Mouse (Mus musculus): ENCODE measurements at regions not wholly inside any gene's neighbourhood (a gene's known extent, or its start where the extent isn't known, plus 50 kb on each side); places are given as distances from the start of the nearest gene placed in this dataset.

DNA sequence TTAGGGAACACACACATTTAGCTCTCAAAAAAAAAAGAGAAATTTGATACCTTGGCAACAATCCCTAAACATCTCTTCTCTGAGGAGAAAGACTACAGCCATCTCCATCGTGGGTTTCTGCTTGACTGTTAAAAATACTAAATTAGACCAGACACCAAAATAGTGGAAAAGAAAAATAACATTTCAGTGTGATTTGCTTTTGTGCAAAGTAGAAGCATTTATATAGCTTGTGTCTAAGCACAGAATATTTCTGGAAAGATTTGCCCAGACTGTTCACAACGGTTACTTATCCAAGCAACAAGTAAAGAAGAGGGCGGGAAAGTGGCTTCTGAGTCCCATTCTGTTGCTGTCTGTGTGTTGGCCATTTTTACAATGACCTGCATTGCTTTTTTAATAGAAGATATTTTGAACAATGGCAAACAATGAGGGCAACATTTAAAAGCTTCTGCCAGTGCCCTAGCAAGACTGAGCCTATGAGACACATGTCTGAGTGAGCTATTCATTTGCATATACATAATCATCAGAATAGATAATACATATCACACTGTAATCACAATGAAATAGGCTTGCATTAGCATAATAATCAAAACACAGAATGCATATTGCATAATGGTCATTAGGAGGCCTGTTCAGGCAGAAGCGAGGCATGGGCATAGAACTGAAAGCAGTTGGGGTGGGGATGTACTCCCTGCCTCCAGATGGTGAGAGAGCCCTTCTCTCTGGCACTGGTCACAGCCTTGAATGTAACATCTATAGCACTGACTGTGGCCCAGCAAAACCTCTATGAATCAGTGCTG is 159.5 kb upstream of the Irf2bp2 start:
- no peaks in the 10 kb centered on the region for H3K9me3 ChIP-seq (ENCODE audit: low read length)
- H3K36me3 ChIP-seq (ENCODE audit: insufficient read depth, low read length) = no peaks in the 10 kb centered on the region
- TF ChIP-seq NANOG (IDR thresholded peaks at IDR 0.05; ENCODE audit: borderline replicate concordance, low read length) = no peak
- no peak for TF ChIP-seq CTCF (conservative IDR thresholded peaks at IDR 0.05; ENCODE audit: low read length)
- no peak for TF ChIP-seq POU5F1 (IDR thresholded peaks at IDR 0.05; ENCODE audit: borderline replicate concordance, low read length)
- peaks cover 27% of the 10 kb centered on the region for H3K4me1 ChIP-seq (replicated peaks; ENCODE audit: low read depth, low read length)
- H3K4me3 ChIP-seq (replicated peaks; ENCODE audit: low read length) = no peak overlapping the region
- no peaks in the 10 kb centered on the region for H3K27me3 ChIP-seq (ENCODE audit: insufficient read depth, low read length)

DNA sequence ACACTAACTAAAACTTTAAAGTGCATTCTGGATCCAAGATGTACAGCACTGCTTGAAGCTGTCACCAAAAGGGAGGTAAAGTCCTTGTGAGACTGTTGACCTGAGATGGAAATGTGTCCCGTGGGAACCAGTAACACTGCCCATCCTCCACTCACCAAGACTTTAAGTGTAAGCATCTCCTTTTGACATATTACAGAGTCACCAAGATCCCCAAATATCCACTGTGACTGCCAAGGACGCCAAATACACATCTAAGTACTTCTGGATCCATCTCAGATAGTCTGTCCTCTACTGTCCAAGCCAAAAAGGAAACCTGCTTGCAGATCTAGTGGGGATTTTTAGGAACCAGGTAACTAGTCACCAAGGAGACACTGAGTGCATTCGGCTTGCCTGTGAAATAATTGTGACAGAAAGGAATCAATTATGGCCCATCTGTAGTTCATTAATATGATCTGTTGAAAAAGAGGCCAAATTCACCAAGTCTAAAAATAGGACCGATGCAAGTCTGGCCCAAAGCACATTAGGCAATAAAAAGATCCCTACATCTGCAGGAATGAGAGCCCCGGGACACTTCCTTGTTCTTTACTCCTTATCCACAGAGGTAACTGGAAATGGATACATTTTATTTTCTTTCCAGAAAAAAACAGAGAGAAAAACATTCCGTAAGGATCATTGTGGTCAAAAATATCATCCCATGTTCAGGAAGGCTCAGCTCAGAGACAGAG is 157.8 kb upstream of the Irf2bp2 start:
- Histone ChIP-seq H3K9me3 (ENCODE audit: low read length) (no peaks in the 10 kb centered on the region), H3K27me3 (ENCODE audit: insufficient read depth, low read length) (no peaks in the 10 kb centered on the region), H3K4me1 (replicated peaks; ENCODE audit: low read depth, low read length) (peaks cover 26% of the 10 kb centered on the region), H3K36me3 (ENCODE audit: insufficient read depth, low read length) (no peaks in the 10 kb centered on the region), H3K4me3 (replicated peaks; ENCODE audit: low read length) (no peak overlapping the region)
- TF ChIP-seq NANOG (IDR thresholded peaks at IDR 0.05; ENCODE audit: borderline replicate concordance, low read length) = no peak
- TF ChIP-seq POU5F1 (IDR thresholded peaks at IDR 0.05; ENCODE audit: borderline replicate concordance, low read length) = no peak
- no peak for TF ChIP-seq CTCF (conservative IDR thresholded peaks at IDR 0.05; ENCODE audit: low read length)

DNA sequence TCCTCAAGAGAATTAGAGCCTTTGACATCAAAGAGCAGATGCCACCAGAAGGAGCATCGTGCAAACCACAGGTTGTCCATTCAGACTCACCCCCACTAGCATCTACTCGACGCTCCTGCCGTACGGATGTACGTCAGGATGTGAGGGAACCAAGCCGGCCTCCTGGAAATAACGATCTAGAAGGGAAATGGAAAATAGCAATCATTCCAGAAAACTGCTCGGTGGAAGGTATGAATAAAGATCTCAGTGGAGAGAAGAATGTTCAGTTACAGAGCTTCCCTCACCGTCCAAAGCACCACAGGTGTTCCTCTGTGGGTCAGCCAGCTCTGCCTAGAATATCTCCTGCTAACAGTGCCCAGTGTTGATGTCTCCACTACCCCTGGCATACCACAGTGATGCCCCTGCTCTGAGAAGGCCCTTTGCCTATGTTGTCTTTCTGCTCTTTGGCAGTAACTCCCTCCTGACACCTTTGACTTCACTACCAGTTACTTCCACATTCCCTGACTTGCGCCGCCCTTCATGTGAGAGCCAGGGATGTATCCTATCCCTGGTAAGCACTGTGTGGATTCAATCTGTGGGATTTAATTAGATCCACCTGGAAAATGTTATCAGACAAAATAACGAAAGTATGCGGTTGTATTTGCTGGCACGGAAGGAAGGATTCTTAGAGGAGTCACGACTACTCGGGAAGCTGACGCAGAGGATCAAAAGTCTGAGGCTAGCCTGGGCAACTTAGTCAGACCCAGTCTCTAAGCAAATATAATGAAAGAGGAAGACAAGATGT is 152.4 kb upstream of the Irf2bp2 start:
- Histone ChIP-seq H3K4me1 (replicated peaks; ENCODE audit: low read depth, low read length) (peaks cover 15% of the 10 kb centered on the region), H3K9me3 (ENCODE audit: low read length) (no peaks in the 10 kb centered on the region), H3K36me3 (ENCODE audit: insufficient read depth, low read length) (no peaks in the 10 kb centered on the region), H3K4me3 (replicated peaks; ENCODE audit: low read length) (no peak overlapping the region), H3K27me3 (ENCODE audit: insufficient read depth, low read length) (no peaks in the 10 kb centered on the region)
- no peak for TF ChIP-seq NANOG (IDR thresholded peaks at IDR 0.05; ENCODE audit: borderline replicate concordance, low read length)
- TF ChIP-seq POU5F1 (IDR thresholded peaks at IDR 0.05; ENCODE audit: borderline replicate concordance, low read length) = no peak
- no peak for TF ChIP-seq CTCF (conservative IDR thresholded peaks at IDR 0.05; ENCODE audit: low read length)

DNA sequence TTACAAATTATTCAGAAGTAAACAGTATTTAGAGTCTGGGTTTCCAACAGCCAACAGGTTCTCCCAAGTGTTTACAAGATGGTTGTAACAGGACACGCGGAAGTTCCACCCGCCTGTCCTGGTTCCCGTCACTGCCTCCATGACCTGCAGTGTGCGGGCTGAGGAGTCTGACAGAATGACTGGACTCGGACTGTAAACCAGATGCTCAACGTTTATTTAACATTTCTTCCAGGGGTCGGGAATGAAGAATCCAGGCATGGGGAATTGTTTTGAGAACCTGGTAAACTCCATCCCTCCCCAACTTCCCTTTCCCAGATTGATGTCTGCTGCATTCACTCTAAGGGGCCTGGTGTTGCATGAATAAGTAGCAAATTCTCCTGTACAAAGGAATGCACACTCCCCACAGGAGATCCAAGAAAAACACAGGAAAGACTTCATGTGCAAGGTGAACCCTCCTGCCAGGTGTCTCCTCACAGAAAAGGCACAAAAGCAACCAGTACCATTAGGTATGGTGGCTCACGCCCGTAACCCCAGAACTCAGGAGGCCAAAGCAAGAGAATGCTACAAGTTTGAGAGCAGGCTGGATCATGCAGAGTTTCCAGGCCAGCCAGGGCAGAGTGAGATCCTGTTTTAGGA is 151.1 kb upstream of the Irf2bp2 start:
- TF ChIP-seq POU5F1 (IDR thresholded peaks at IDR 0.05; ENCODE audit: borderline replicate concordance, low read length) (no peak), NANOG (IDR thresholded peaks at IDR 0.05; ENCODE audit: borderline replicate concordance, low read length) (no peak), CTCF (conservative IDR thresholded peaks at IDR 0.05; ENCODE audit: low read length) (no peak)
- H3K4me1 ChIP-seq (replicated peaks; ENCODE audit: low read depth, low read length) = peaks cover 6% of the 10 kb centered on the region; the same call in 1 of the 2 replicates
- H3K27me3 ChIP-seq (ENCODE audit: insufficient read depth, low read length) = no peaks in the 10 kb centered on the region
- no peaks in the 10 kb centered on the region for H3K9me3 ChIP-seq (ENCODE audit: low read length)
- no peaks in the 10 kb centered on the region for H3K36me3 ChIP-seq (ENCODE audit: insufficient read depth, low read length)
- no peak overlapping the region for H3K4me3 ChIP-seq (replicated peaks; ENCODE audit: low read length)

DNA sequence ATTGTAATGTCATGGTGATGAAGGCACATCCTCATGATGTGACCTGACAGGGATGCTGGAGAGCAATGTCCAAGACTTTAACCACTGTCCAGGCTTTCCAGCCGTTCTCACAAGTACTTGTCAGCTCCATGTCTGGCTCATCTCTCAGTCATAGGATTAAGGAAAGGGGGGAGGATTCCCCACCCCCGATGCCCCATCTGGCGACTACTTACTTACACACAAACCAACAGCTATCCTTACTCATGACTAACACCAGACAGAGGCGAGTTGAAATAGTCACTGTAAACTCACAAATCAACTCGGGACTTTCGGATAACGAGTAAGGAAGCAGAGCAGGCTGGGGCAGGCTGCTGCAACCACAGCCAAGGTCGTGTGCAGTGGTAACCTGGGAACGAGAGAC is 149.5 kb upstream of the Irf2bp2 start:
- TF ChIP-seq CTCF (conservative IDR thresholded peaks at IDR 0.05; ENCODE audit: low read length) = no peak
- no peak for TF ChIP-seq NANOG (IDR thresholded peaks at IDR 0.05; ENCODE audit: borderline replicate concordance, low read length)
- no peak for TF ChIP-seq POU5F1 (IDR thresholded peaks at IDR 0.05; ENCODE audit: borderline replicate concordance, low read length)
- Histone ChIP-seq H3K27me3 (ENCODE audit: insufficient read depth, low read length) (no peaks in the 10 kb centered on the region; the same call in 1 of the 2 replicates), H3K4me3 (replicated peaks; ENCODE audit: low read length) (no peak overlapping the region), H3K36me3 (ENCODE audit: insufficient read depth, low read length) (no peaks in the 10 kb centered on the region), H3K9me3 (ENCODE audit: low read length) (no peaks in the 10 kb centered on the region), H3K4me1 (replicated peaks; ENCODE audit: low read depth, low read length) (peaks cover 6% of the 10 kb centered on the region; the same call in 1 of the 2 replicates)

DNA sequence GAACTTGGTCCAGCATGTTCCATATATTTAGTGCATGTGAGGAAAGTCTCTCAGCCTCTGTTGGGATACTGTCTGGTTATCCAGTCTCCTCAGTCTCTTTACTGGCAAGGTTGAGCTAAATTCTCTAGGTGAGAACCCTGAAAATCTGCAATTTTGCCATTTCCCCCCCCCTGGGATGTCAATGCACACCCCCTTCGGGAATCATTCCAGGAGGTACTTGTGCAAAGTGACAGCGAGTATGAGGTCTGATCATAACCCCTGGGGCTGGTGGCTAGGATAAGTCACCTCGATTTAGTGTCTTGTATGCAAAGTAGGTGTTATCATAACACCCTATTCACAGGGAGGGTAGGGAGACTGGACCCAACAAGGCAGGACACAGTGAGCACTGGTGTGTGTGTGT is 148.3 kb upstream of the Irf2bp2 start:
- TF ChIP-seq POU5F1 (IDR thresholded peaks at IDR 0.05; ENCODE audit: borderline replicate concordance, low read length) (no peak), NANOG (IDR thresholded peaks at IDR 0.05; ENCODE audit: borderline replicate concordance, low read length) (no peak), CTCF (conservative IDR thresholded peaks at IDR 0.05; ENCODE audit: low read length) (no peak)
- Histone ChIP-seq H3K27me3 (ENCODE audit: insufficient read depth, low read length) (no peaks in the 10 kb centered on the region; the same call in 1 of the 2 replicates), H3K9me3 (ENCODE audit: low read length) (no peaks in the 10 kb centered on the region), H3K4me1 (replicated peaks; ENCODE audit: low read depth, low read length) (peaks cover 6% of the 10 kb centered on the region; the same call in 1 of the 2 replicates), H3K4me3 (replicated peaks; ENCODE audit: low read length) (no peak overlapping the region), H3K36me3 (ENCODE audit: insufficient read depth, low read length) (no peaks in the 10 kb centered on the region)

DNA sequence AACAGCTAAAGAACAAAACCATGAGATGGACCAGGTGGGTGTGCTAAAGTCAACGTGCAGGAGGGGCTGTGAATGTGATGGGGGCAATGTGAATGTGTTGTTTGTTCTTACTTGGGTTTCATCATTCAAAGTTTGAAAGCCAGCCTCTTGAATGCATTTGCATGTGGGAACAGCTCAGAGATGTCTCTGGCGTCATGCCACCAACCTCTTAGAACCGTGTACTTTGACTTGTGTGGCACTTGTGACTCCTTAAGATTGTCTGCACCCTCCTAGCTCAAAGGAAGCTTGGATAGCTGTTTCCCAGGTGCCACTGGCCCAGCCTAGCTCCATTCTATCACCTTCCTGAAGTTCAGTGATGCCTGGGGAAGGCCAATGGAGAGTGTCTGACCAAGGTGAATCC is 147.2 kb upstream of the Irf2bp2 start:
- no peak overlapping the region for H3K4me3 ChIP-seq (replicated peaks; ENCODE audit: low read length)
- TF ChIP-seq NANOG (IDR thresholded peaks at IDR 0.05; ENCODE audit: borderline replicate concordance, low read length) (no peak), POU5F1 (IDR thresholded peaks at IDR 0.05; ENCODE audit: borderline replicate concordance, low read length) (no peak), CTCF (conservative IDR thresholded peaks at IDR 0.05; ENCODE audit: low read length) (no peak)
- no peaks in the 10 kb centered on the region for H3K36me3 ChIP-seq (ENCODE audit: insufficient read depth, low read length)
- no peaks in the 10 kb centered on the region; the same call in 1 of the 2 replicates for H3K27me3 ChIP-seq (ENCODE audit: insufficient read depth, low read length)
- no peaks in the 10 kb centered on the region for H3K9me3 ChIP-seq (ENCODE audit: low read length)
- peaks cover 13% of the 10 kb centered on the region for H3K4me1 ChIP-seq (replicated peaks; ENCODE audit: low read depth, low read length)

All from E14TG2a.4 (cell line).